Mouse (Mus musculus) kidney, postnatal 25 days (tissue): ENCODE results near the gene AU015836.
A peak's percentile ranks its signal among the peaks of the same experiment; 100 is the strongest.
"Not testable (repeated sequence)": the region's sequence is repeated elsewhere in the genome, so short reads cannot be mapped to it uniquely, and the experiment has no call there.

Experiments used
- DNase-seq, 2 experiments: peaks; one replicate each; pipeline ENCODE4 v3.0.0; 2021; ENCODE audit warnings: mixed read lengths in 2 of 2

The AU015836 gene

DNA sequence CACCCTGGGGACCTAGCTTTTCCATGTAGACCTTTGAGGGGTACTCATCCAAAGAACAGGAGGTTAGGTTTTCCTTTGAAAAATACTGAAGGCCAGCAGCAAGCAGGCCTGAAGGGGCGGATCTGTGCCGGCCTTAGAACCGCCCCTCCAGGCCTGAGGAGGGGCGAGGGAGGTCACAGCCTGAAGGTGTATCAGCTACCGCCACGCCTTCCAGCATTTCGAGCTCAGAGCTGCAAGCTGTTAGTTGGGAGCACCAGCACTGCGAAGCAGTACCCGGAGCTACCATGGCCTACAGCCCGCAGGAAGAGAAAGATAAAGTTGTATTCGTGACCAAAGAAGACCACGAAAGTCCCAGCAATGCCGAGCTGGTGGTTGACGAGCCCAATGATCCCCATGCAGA lies at the start of gene AU015836:
AU015836 (plus strand) TSS at position 216 of the 400 bp plus-strand sequence.
- DNase-seq, result no peak

DNA sequence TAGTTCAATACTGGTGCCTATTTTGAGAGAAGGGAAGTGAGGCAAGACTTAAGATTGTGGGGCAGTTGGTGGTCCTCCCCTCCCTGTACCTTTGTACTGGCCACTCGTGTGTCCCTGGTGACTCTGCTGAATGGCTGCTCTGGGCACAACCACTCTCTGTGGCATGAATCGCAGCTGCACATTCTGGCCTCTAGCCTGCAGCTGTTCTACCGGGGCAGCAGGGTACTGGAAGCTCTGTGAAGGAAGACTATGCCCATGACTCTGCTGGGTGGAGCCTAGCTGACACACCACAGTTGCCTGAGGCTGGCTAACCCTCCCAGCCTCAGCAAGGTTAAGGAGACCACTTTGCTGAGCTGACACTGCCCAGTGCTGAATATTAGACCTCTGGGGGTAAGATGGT lies 49.4 kb upstream of the AU015836 start:
- DNase-seq, result no peak

DNA sequence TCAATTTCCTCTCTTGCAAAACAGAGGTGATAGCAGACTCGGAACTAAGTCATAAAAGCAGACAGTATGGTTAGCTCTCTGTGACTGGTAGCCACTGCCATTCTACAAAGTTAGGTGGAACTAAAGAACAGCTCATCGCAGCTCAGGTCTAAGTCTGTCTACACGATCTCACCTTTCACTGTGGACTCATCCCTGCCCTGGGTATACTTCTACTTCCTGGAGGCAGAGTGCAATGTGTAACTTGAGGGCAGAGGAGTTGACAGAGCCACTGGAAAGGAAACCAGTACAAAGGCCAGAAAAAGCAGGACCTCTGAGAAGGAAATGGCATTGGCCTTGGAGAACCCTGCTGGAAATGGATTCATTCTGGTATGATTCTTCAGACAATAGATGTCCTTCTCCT lies 40.1 kb upstream of the AU015836 start:
- DNase-seq, result no peak

DNA sequence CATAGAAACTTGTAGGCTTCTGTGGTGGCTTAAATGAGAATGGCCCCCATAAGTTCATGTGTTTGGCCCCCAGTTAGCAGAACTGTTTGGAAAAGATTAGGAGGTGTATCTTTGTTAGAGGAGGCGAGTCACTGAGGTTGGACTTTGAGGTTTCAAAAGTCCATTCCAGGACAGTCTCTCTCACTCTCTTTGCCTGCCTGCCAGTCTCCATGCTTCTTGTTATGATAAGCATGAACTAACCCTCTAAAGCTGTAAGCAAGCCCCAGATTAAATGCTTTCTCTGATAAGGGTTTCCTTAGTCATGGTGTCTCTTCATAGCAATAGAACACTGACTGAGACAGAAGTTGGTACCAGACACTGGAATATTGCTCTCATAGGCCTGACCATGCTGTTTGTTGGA lies 39.7 kb upstream of the AU015836 start:
- no peak for DNase-seq

DNA sequence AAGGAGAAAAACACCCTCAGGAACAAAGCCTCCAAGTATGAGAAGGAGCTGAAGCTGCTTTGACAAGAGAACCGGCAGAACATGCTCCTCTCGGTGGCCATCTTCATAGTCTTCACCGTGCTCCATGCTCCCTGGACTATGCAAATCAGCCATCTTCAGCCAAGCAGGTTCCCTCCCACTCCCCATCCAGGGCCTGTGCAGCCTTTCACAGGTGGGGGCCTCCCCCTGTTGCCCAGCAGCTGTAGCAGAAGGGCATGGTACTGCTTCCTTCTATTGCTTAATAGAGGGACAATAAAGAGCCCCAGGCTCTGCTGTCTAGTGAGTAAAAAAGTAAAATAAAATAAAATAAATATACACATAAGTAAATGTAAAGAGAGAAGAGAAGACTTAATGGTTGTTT lies 36.8 kb upstream of the AU015836 start:
- no peak for DNase-seq

DNA sequence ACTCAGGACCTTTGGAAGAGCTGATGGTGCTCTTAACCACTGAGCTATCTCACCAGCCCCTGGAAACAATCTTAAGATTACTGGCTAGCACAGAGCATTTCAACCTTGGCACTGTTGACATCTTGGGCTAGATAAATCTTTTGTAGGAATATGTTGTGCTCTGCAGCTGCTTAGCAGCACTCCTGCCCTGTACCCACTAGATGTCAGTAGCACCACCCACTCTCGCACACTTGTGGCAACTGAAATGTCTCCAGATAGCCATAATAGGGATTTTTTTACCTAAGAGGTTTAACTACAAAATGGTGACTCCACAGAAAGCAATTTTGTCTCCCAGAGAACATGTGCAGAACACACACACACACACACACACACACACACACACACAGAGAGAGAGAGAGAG lies 11.7 kb upstream of the AU015836 start:
- DNase-seq, result peak; percentile 37 to 48

DNA sequence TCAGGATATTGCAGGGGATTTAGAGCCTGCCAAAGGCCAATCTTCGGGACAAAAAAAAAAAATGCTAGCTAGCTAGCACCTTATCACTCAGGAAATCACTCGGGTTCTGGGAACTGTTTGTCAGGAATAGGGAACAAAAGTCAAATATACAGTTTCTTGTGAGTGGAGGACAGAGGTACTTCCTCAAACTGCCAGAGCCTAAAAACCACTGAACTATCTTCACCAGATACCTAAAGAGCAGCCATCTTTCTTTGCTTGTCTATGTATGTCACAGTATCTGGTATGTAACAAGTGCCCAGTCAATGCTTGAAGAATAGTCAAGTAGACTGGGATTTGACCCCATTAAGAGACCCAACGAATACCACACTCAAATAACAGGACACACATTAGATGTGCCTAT lies 10.0 kb upstream of the AU015836 start:
- DNase-seq, result no peak

DNA sequence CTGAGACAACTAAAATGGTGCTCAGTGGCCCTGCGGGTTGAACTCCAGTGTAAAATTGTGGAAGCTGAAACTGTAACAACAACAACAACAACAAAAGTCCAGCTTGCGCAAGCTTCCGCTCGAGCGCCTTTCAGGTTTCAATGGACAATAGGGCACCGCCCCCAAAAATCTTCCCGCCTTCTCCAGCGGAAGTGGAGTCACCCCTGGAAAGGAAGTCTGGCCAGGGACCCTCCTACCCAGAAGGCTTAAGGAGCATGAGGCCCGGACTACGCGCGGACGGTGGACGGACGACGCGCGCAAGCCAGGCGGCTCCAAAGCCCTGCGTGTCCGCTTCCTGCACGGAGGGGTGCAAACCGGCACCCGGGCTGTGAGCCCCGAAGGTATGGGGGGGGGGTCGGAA lies 11.9 kb downstream of the AU015836 start:
- no peak for DNase-seq

DNA sequence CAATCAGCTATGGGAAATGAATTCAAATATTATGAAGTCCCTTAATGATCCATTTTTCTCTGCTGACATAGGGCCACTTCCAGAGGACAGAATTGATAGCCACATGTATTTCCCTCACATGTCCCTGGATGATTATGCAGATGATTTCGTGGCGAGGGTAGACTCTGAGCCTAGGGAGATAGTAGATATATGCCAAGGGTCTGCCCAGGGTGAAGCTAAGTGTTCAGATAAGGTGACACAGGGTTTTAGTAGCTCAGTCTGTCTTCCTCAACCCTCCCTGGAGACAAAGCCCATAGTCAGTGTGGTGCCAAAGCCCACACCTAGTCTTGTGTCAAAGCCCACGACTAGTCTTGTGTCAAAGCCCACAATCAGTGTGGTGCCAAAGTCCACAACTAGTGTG lies 13.7 kb downstream of the AU015836 start:
- no peak for DNase-seq

DNA sequence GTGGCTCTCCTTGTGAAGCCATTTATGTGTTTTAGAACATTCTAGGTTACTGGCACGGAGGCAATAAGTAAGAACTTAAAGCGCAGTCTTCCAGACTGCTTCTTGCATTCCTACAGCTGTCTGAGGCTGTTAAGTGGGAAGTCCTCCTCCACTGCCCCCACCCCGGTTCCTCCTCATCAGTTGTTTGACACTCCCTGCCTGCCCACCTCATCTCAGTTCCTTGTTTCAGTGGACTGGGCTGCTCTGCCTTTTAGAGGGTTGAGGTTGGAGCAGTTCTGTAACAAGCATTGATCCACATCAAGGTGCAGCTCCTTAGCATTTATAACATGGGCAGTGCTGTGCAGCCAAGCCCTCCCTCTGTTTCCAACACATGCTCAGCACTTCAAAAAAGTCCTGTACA lies 16.6 kb downstream of the AU015836 start:
- not testable (repeated sequence) for DNase-seq

DNA sequence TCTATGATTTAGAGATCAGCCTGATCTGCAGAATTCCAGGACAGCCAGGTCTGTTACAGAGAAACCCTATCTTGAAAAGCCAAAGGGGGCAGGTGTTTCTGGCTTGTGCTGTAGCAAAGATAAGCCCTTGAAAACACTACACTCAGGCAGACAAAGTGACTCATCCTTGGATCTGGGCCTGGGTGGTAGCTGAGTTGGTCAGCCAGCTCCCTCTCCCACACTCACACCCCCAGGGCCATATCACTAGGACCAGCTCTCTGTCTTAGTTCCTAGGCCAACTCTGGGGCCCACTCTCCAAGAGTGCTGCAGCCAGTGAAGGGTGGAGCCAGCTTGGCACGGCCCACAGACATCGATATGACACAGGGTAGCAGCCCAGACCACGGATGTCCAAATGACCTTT lies 38.5 kb downstream of the AU015836 start:
- DNase-seq, result no peak

DNA sequence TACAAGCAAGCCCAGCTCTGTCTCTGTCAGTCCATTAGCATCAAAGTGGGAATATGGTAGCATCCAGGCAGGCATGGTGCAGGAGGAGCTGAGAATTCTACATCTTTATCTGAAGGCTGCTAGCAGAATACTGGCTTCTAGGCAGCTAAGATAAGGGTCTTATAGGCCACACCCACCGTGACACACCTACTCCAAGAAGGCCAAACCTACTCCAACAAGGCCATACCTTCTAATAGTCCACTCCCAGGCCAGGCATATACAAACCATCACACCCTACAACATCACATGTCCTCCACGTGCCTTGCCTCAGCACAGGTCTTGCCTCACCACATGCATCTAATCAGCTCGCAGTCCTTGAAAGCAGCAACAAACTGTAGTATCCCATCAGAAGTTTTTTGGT lies 41.0 kb downstream of the AU015836 start:
- no peak for DNase-seq

DNA sequence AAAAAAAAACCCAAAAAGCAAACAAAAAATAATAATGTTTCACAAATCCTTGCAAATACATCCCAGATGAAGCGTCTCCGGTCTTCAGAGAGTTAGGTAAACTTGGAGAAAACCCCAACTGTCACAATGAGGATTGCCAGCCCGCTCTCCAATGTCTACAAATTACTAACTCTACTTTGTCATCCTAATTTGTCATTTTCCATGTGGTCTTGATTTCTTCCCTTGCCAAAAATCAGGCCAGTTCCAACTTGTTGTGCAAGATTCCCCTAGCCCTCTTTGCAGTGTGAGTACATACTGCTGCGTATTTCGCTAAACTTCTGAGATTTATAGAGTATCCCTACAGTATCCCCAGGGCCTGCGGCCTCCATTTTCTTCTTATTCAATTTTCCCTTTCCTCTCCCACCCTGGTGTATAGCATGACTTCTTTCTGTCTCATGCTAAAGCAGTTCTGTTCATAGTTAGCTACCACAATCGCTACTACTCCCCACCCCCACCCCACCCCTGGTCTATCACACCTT lies 43.3 kb downstream of the AU015836 start:
- DNase-seq, result no peak

DNA sequence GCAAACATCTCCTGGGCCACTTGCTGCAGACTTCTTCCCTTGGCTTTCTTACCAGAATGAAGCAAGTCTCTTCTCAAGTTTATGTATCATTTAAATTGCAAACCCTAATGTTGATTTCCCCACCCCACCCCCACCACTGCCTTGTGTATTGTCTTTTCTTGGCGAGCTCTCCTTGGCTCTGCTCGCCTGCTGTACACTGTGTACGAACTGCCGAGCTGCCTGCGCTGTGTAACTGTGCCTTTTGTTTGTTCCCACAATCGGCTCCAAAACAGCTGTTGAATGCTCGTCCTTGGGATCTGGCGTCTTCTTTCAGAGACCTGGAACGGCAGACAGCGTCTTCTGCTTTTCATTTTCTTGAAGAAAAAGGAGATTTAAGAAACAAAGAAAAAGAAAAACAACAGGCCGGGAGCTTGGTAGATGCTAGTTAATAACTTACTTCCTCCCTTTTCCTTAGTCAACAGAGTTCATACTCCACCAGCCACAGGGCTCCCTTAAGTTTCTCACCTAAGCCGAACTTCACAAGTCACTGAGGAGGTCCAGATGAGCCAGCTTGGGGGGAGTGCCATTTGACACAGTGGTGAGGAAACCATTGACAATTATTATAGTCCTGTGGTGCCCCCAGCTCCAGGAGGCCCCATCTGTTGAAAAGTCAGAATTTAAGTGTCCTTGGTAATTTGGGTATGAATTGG lies 44.2 kb downstream of the AU015836 start:
- peak; percentile 27 to 51 for DNase-seq

DNA sequence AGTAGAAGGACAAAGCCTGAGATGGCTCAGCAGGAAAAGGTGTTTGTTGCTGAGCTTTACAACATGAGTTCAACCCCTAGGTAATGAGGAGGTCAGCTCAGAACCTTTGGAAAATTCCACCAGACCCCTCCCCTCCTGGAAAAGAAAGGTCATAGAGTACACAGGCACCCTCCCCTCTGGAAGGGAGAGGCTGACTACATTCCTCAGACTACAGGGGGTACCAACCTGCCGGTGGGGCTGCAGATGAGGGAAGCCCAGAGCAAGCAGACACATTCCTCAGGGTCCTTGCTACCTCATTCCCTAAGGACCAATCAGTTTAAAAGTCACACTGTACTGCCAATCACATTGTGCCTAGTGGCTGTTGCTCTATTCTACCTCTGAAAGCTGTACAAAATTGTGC lies 48.4 kb downstream of the AU015836 start:
- DNase-seq, result no peak

DNA sequence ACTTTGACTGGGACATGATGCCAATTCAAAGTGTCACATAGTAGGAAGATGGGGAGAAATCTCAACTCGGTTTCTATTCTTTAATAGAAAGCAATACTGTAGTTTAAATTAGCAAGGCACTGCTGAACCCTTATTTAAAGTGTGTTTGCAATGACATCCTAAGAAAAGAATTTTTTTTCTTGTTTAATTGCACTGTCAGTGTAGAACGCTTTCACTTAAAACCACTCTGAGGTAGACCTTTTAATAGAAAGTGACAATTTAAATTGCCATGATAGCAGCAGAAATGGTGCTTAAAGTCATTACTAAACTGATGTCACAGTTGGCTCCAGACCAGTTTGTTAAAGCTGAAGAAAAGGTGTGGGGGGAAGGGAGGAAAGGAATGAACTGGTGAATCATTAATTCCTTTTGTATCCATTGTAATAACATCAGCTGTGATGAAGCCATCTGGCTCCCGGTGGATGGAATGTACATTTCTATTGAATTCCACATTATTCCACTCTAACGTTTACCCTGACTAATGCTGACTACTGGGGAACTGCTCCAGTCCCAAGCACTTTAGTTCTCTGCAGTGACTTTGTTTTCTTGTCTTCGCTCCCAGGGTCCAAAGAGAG lies 53.9 kb downstream of the AU015836 start:
- DNase-seq, result no peak
